In genomic region chr8:11557424-11557767, GRCm38 (mm10) we compare ENCODE assay signal across 7 mouse cellular contexts. TPM values are rescaled to one million over a fixed set of nuclear protein-coding genes. Genes with fewer than 3 reads are reported as not detected.
DNase-seq lines count a peak whose midpoint lies in the region; ATAC-seq and TF ChIP-seq lines count a peak whose summit lies in the region.

No protein-coding gene starts in this region.

- H3K9ac ChIP-seq in forebrain, postnatal 0 days: peak overlapping the region; percentile 83
- H3K9ac ChIP-seq in liver, embryonic 15.5 days: peak overlapping the region; percentile 95
- H3K9ac ChIP-seq in stomach, postnatal 0 days (ENCODE audit: low read length): peak overlapping the region; percentile 84

- 0% methylated on average over 32 of the region's 32 CpGs for WGBS in forebrain, postnatal 0 days
- WGBS in liver, embryonic 15.5 days (ENCODE audit: insufficient replicate concordance): under 1% methylated on average over 31 of the region's 32 CpGs
- WGBS in stomach, postnatal 0 days: under 1% methylated on average over 29 of the region's 32 CpGs

- H3K4me1 ChIP-seq in cortical plate, adult 2 months (ENCODE audit: control insufficient read depth, insufficient read depth, low read length): no peaks in the 10 kb centered on the region
- peaks cover 5% of the 10 kb centered on the region; the same call in 1 of the 2 replicates for H3K4me1 ChIP-seq in forebrain, postnatal 0 days (ENCODE audit: insufficient read depth)
- peaks cover 40% of the 10 kb centered on the region for H3K4me1 ChIP-seq in liver, embryonic 15.5 days (replicated peaks)
- peaks cover 3% of the 10 kb centered on the region; the same call in 1 of the 2 replicates for H3K4me1 ChIP-seq in stomach, postnatal 0 days (replicated peaks; ENCODE audit: control insufficient read depth, insufficient read depth)

- no peak for TF ChIP-seq POLR2A in cortical plate, adult 2 months (IDR thresholded peaks at IDR 0.05; ENCODE audit: extremely low read depth, insufficient read depth, low read length)

- peak; percentile 23 to 72 for DNase-seq in left cerebral cortex, postnatal 10 days (ENCODE audit: extremely low spot score in 1 of 2, low spot score in 2 of 2)
- no peak for DNase-seq in left cerebral cortex, postnatal 36 days (ENCODE audit: low spot score in 2 of 2)
- DNase-seq in forebrain, postnatal 0 days: no peak
- DNase-seq in stomach, postnatal 0 days (ENCODE audit: low spot score): no peak
- no peak for DNase-seq in retina, postnatal 1 day

- TF ChIP-seq EP300 in stomach, postnatal 0 days (optimal IDR thresholded peaks at IDR 0.05): no peak

- H3K9me3 ChIP-seq in forebrain, postnatal 0 days (ENCODE audit: low read length): no peaks in the 10 kb centered on the region
- no peaks in the 10 kb centered on the region for H3K9me3 ChIP-seq in liver, embryonic 15.5 days (replicated peaks)
- H3K9me3 ChIP-seq in stomach, postnatal 0 days (ENCODE audit: control insufficient read depth, low read length): no peaks in the 10 kb centered on the region

- H3K4me2 ChIP-seq in forebrain, postnatal 0 days (ENCODE audit: low read depth): peak overlapping the region; percentile 53
- peak overlapping the region; percentile 92 for H3K4me2 ChIP-seq in liver, embryonic 15.5 days
- H3K4me2 ChIP-seq in stomach, postnatal 0 days (replicated peaks; ENCODE audit: low read depth): peak overlapping the region; percentile 88

- intact Hi-C loops in left cerebral cortex, postnatal 10 days (cut with DNase I): loop anchor here (5.0 to 10.0 kb wide), 3 partner anchors 45 to 147 kb away; partner anchors contain the start of genes 1700016D06Rik and Ankrd10
- intact Hi-C loops in left cerebral cortex, postnatal 36 days (cut with DNase I): loop anchor here (2.0 to 5.0 kb wide), 3 partner anchors 45 to 170 kb away; partner anchors contain the start of genes Ankrd10 and Arhgef7

- H3K27me3 ChIP-seq in forebrain, postnatal 0 days (ENCODE audit: insufficient read depth, low read length): no peaks in the 10 kb centered on the region
- H3K27me3 ChIP-seq in liver, embryonic 15.5 days: no peaks in the 10 kb centered on the region
- no peaks in the 10 kb centered on the region for H3K27me3 ChIP-seq in stomach, postnatal 0 days (ENCODE audit: control insufficient read depth, insufficient read depth, low read length)

- H3K27ac ChIP-seq in cortical plate, adult 2 months (ENCODE audit: insufficient read depth, low read length): peak overlapping the region; percentile 73
- H3K27ac ChIP-seq in forebrain, postnatal 0 days (ENCODE audit: low read depth, low read length): peak overlapping the region; percentile 88
- H3K27ac ChIP-seq in liver, embryonic 15.5 days (replicated peaks): peak overlapping the region; percentile 99
- H3K27ac ChIP-seq in stomach, postnatal 0 days (replicated peaks): peak overlapping the region; percentile 99

- H3K36me3 ChIP-seq in forebrain, postnatal 0 days (ENCODE audit: insufficient read depth): peaks cover 11% of the 10 kb centered on the region
- peaks cover 17% of the 10 kb centered on the region for H3K36me3 ChIP-seq in liver, embryonic 15.5 days (replicated peaks)
- H3K36me3 ChIP-seq in stomach, postnatal 0 days (ENCODE audit: control insufficient read depth, insufficient read depth, low read length): peaks cover 8% of the 10 kb centered on the region

- TF ChIP-seq CTCF in cortical plate, adult 2 months (IDR thresholded peaks at IDR 0.05; ENCODE audit: extremely low read depth, insufficient read depth, low read length): no peak
- TF ChIP-seq CTCF in forebrain, postnatal 0 days (IDR thresholded peaks at IDR 0.05; ENCODE audit: low read depth): no peak
- TF ChIP-seq CTCF in stomach, postnatal 0 days (IDR thresholded peaks at IDR 0.05; ENCODE audit: low read depth): no peak

- H3K4me3 ChIP-seq in cortical plate, adult 2 months (ENCODE audit: insufficient read depth, low read length): peak overlapping the region; percentile 73
- peak overlapping the region; percentile 91 for H3K4me3 ChIP-seq in forebrain, postnatal 0 days (ENCODE audit: low read depth, low read length)
- peak overlapping the region; percentile 78 for H3K4me3 ChIP-seq in liver, embryonic 15.5 days (replicated peaks)
- H3K4me3 ChIP-seq in stomach, postnatal 0 days (ENCODE audit: low read depth, low read length): peak overlapping the region; percentile 88

- no peak for ATAC-seq in forebrain, postnatal 0 days
- ATAC-seq in liver, embryonic 15.5 days (ENCODE audit: insufficient read depth): peak; percentile 0; the same call in 1 of the 2 replicates
- ATAC-seq in stomach, postnatal 0 days (ENCODE audit: low FRiP score, low TSS enrichment): no peak

RNA-seq across cellular contexts. Expression of gene Ing1, which starts 2.0 kb away (rescaled TPM):
- total RNA-seq in left cerebral cortex, postnatal 10 days (2021): 10 to 100 TPM; 36.1 to 40.2 TPM
- 10 to 100 TPM; 55.0 to 55.4 TPM for total RNA-seq in left cerebral cortex, postnatal 36 days (2021)
- 45.5 and 52.9 TPM in 2 replicates for polyA plus RNA-seq in cortical plate, adult 2 months (2012; rRNA removed)
- 30.8 and 34.7 TPM in 2 replicates for total RNA-seq in forebrain, postnatal 0 days (2014; rRNA removed)
- polyA plus RNA-seq in forebrain, postnatal 0 days (2015; fragmentation: Nextera tagmentation; extraction: Ambion mirVana): 43.5 and 49.9 TPM in 2 replicates
- polyA plus RNA-seq in liver, embryonic 15.5 days (2015; fragmentation: Nextera tagmentation; extraction: Ambion mirVana): 13.5 and 16.7 TPM in 2 replicates
- 23.1 and 23.2 TPM in 2 replicates for polyA plus RNA-seq in stomach, postnatal 0 days (2015; fragmentation: Nextera tagmentation; extraction: Ambion mirVana)

RNA-seq across cellular contexts. Expression of gene Cars2, which starts 6.8 kb away (rescaled TPM):
- 10 to 100 TPM; 22.5 to 24.5 TPM for total RNA-seq in left cerebral cortex, postnatal 10 days (2021)
- total RNA-seq in left cerebral cortex, postnatal 36 days (2021): 10 to 100 TPM; 19.5 to 25.1 TPM
- 25.9 and 27.4 TPM in 2 replicates for polyA plus RNA-seq in cortical plate, adult 2 months (2012; rRNA removed)
- 39.3 and 49.9 TPM in 2 replicates for total RNA-seq in forebrain, postnatal 0 days (2014; rRNA removed)
- 23.3 and 25.9 TPM in 2 replicates for polyA plus RNA-seq in forebrain, postnatal 0 days (2015; fragmentation: Nextera tagmentation; extraction: Ambion mirVana)
- 12.3 and 15.1 TPM in 2 replicates for polyA plus RNA-seq in liver, embryonic 15.5 days (2015; fragmentation: Nextera tagmentation; extraction: Ambion mirVana)
- polyA plus RNA-seq in stomach, postnatal 0 days (2015; fragmentation: Nextera tagmentation; extraction: Ambion mirVana): 11.7 and 13.1 TPM in 2 replicates

Comparison
In these comparisons a context has a peak if more than half of its experiments do, and no peak if none do; other contexts are left out.
1. DNase-seq: peak in left cerebral cortex, postnatal 10 days (2 of 2); none in left cerebral cortex, postnatal 36 days (0 of 2), forebrain, postnatal 0 days (single experiment), stomach, postnatal 0 days (single experiment) and retina, postnatal 1 day (single experiment).
2. Peak in every context shown above with its lines, with median percentiles within 50 percentile points of each other: H3K27ac ChIP-seq, H3K4me3 ChIP-seq, H3K4me2 ChIP-seq and H3K9ac ChIP-seq.